Mouse (Mus musculus) embryonic facial prominence, embryonic 15.5 days (tissue): Measurements from ENCODE around the gene Dennd5a. TPM values are rescaled to one million over a fixed set of nuclear protein-coding genes. Genes with fewer than 3 reads are reported as not detected.

ENCODE experiments used
- ATAC-seq: fragments of 200-750 bp; cut with Nextera tagmentation; 2 replicates; pipeline ENCODE4 v1.8.0; 2017; ENCODE audit warnings: low read depth, moderate TSS enrichment; ENCODE audit not compliant: insufficient number of reproducible peaks, low FRiP score, low TSS enrichment
- H3K27ac ChIP-seq: fragments of 300-500 bp; sonication (generic); replicated peaks from 2 replicates; pipeline ENCODE4 v1.5.1; 2015; ENCODE audit warnings: mild to moderate bottlenecking, inconsistent platforms
- H3K27me3 ChIP-seq: fragments of 300-500 bp; sonication (generic); 2 replicates; pipeline ENCODE4 v1.6.1; 2015; ENCODE audit warnings: inconsistent platforms
- H3K36me3 ChIP-seq: fragments of 300-500 bp; sonication (generic); 2 replicates; pipeline ENCODE4 v1.6.1; 2015; ENCODE audit warnings: mild to moderate bottlenecking, inconsistent platforms
- H3K4me1 ChIP-seq: fragments of 300-500 bp; sonication (generic); 2 replicates; pipeline ENCODE4 v1.6.1; 2015; ENCODE audit warnings: inconsistent platforms
- H3K4me2 ChIP-seq: fragments of 300-500 bp; sonication (generic); replicated peaks from 2 replicates; pipeline ENCODE4 v1.6.1; 2015; ENCODE audit warnings: mild to moderate bottlenecking, inconsistent platforms
- H3K4me3 ChIP-seq: fragments of 300-500 bp; sonication (generic); replicated peaks from 2 replicates; pipeline ENCODE4 v1.5.1; 2015; ENCODE audit warnings: mild to moderate bottlenecking, inconsistent platforms
- H3K9ac ChIP-seq: fragments of 300-500 bp; sonication (generic); 2 replicates; pipeline ENCODE4 v1.6.1; 2015; ENCODE audit warnings: inconsistent platforms
- H3K9me3 ChIP-seq: fragments of 300-500 bp; sonication (generic); replicated peaks from 2 replicates; pipeline ENCODE4 v1.6.1; 2016; ENCODE audit warnings: inconsistent platforms
- WGBS: fragments of 180-500 bp; shearing (Covaris S2); methylation state at CpG from one replicate; pipeline ENCODE4 v1.1.7; 2015; 5-methylcytosine and 5-hydroxymethylcytosine counted together
- polyA plus RNA-seq: library from polyadenylated mRNA; unstranded; fragments of >200 nt; fragmentation: Nextera tagmentation; extraction: Ambion mirVana; gene quantifications from 2 replicates; pipeline ENCODE4 v1.2.1, GENCODE M21; 2015

Gene Dennd5a
- polyA plus RNA-seq, 1 experiment from 2014 or later: 33.8 TPM

DNA sequence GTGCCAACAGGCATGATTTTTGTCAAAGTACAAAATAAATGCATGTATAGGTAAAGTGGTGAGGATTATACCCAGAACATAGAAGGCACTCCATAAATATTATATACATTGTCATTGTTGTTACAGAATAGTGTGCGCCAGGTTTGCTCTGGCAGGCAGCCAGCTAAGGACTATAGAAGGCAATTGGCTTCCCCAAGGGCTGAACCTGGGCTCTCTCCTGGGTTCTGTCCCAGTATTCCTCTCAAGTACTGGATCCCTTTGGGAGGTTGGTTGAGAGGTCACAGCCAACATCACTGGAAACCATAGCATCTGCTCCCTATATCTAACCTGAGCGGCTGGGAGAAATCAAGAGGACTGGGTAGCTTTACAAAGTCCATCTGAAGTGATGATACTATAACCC lies 1.3 kb upstream of the Dennd5a start:
- Histone ChIP-seq H3K9me3 (no peaks in the 10 kb centered on the region), H3K9ac (no peak overlapping the region), H3K4me3 (no peak overlapping the region), H3K27ac (peak overlapping the region; percentile 40; the same call in 1 of the 2 replicates), H3K4me2 (no peak overlapping the region), H3K27me3 (no peaks in the 10 kb centered on the region), H3K4me1 (peaks cover 41% of the 10 kb centered on the region), H3K36me3 (no peaks in the 10 kb centered on the region)
- WGBS: 61% methylated on average over 2 of the region's 2 CpGs
- ATAC-seq: no peak

DNA sequence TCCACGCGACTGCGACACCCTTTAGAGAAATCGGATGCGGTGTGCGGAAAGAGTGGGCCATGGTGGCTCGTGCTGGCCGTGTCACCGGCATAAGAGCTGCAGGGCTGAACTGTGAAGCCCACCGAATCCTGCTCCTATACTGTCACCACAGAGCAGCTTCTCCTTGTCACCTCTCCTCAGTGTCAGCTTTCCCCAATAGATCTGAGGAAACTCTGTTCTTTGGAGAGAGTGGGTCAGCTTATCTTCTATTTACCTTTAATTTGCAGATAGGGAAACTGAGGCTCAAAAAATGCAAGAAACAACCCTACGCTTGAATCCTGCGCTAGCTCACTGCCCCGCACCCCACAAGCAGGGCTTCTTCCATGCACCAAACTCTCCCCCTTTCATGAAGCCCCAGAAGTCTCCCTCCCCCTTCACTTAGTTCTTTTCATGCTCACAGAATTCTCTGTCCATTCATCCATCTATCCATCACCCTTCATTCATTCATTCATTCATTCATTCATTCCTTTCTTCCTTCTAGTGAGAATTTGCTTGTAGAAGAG lies 414 bp upstream of the Dennd5a start:
- H3K36me3 ChIP-seq: no peaks in the 10 kb centered on the region

DNA sequence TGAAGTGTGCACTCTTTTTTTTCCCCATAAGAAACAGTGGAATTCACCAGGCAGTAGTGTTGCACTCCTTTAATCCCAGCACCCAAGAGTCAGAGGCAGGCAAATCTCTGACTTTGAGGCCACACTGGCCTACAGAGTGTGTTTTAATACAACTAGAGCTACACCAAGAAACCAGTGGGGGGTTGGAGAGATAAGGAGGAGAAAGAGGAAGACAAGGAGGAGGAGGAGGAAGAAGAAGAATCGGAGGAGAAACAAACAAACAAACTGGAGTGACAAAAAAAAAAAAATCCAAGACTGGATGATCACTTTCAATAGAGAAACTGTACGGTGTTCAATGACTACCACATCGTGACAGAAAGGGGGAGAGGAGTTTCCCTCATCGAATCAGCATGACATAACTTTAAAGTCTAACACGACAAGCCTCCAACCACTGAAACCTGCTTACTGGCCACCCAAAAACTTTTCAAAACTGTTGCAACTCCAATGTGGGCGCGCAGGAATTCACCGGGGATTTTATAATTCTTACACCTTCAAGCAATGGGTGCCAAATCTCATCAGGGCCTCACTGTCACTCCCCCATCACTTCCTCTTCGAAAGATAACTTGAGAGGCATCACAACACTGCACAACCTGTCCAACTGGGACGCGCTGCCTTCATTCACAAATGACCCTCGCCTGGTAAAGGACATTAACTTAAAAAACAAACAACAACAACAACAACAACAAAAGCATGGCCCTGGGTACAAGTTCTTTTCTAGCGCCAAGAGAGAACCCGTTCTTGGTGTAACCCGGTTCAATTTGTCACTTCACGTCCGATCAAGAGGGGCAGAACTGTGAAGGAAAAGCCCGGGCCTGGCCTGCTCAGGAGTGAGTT lies 1.2 kb downstream of the Dennd5a start:
- Histone ChIP-seq H3K4me3 (peak overlapping the region; percentile 57), H3K9me3 (no peaks in the 10 kb centered on the region), H3K36me3 (no peaks in the 10 kb centered on the region), H3K27me3 (no peaks in the 10 kb centered on the region), H3K4me2 (peak overlapping the region; percentile 75), H3K27ac (peak overlapping the region; percentile 87), H3K9ac (peak overlapping the region; percentile 68), H3K4me1 (peaks cover 47% of the 10 kb centered on the region)
- no peak for ATAC-seq
- WGBS: 5% methylated on average over 18 of the region's 18 CpGs

More for the DNA sequence above, 414 bp upstream of the Dennd5a start:
- no peaks in the 10 kb centered on the region for H3K9me3 ChIP-seq
- 9% methylated on average over 13 of the region's 13 CpGs for WGBS
- peak overlapping the region; percentile 75 for H3K4me2 ChIP-seq
- H3K4me3 ChIP-seq: peak overlapping the region; percentile 57
- peak; percentile 49 for ATAC-seq
- peak overlapping the region; percentile 87 for H3K27ac ChIP-seq
- H3K27me3 ChIP-seq: no peaks in the 10 kb centered on the region
- peak overlapping the region; percentile 68 for H3K9ac ChIP-seq
- peaks cover 41% of the 10 kb centered on the region for H3K4me1 ChIP-seq

DNA sequence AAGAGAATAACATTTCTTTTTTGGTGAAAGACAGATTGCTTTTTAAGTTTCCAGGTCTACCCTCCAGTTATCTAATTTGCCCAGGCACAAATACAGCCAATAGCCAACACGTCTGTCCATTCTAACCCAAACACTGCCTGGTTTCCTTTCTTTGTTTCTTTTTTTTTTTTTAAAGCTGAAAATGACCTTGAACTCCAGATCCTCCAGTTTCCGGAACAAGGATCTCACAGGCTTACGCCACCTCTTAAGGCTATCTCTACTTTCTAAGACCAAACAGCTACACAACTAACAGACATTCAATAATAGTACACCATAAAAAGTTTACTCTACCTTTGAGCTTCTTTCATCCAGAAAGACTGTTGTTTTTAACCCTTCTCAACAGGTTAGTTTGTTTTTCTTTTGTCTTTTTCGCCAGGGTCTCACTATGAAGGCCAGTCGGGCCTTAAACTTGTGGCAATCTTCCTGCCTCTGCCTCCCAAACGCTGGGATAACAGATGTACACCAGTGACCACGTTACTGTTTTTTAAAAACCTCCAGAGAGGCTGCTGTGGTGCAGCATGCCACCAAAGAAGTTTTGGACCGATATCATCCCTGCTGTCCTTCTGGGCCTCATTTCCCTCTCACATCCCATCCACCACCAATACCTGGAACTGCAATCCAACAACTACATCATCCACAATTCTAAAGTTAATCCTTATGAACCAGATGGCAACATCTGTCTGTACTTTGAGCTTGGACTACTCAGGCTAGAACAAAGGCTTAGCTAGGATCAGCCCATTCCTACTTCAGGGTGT lies 2.1 kb downstream of the Dennd5a start:
- ATAC-seq: no peak
- 74% methylated on average over 8 of the region's 8 CpGs for whole genome bisulfite sequencing
- H3K9ac ChIP-seq: no peak overlapping the region

DNA sequence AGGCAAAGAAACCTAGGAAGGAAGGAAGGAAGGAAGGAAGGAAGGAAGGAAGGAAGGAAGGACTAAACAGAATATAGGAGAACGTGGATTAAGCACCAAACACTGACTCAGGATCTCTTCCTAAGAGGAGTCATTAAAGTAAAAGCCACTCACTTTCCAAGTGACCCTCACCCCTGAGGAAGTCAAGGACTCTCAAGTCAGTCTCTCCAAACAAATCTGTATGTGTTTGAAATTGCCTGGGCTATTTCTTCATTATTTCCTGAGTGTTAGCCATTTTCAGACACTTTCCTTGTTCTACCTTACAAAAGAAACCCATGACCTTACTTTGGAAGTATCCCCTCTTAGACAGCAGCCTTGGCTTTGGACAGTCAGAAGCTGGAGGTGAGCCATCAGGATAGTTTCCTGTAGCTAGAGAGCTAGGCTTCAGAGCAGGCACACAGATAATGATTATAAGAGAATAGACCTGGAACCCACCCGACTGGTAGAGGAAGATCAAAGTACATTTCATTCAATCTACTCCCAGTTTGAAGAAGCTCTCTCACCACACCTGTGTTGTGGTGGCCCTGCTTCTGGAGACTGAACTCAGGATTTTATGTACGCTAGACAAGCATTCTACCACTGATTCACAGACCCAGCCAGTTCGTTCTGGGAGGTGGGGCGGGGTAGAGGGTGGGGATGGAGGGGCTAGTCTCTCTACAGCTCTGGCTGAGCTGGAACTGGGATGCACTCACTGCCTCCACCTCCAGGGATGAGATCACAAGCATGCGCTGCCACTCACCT lies 5.5 kb downstream of the Dennd5a start:
- Histone ChIP-seq H3K4me3 (no peak overlapping the region), H3K4me2 (no peak overlapping the region), H3K9me3 (no peaks in the 10 kb centered on the region), H3K4me1 (peaks cover 25% of the 10 kb centered on the region), H3K9ac (no peak overlapping the region), H3K27ac (no peak overlapping the region), H3K27me3 (no peaks in the 10 kb centered on the region), H3K36me3 (no peaks in the 10 kb centered on the region)
- no peak for ATAC-seq
- 61% methylated on average over 6 of the region's 6 CpGs for WGBS

More for the DNA sequence above, 2.1 kb downstream of the Dennd5a start:
- H3K4me3 ChIP-seq: peak overlapping the region; percentile 57
- no peaks in the 10 kb centered on the region for H3K36me3 ChIP-seq
- H3K4me2 ChIP-seq: peak overlapping the region; percentile 75
- no peaks in the 10 kb centered on the region for H3K9me3 ChIP-seq
- H3K27me3 ChIP-seq: no peaks in the 10 kb centered on the region
- 0 out of 2 replicates have a peak overlapping the region, but pooled peaks have one; percentile 5 for H3K27ac ChIP-seq
- H3K4me1 ChIP-seq: peaks cover 47% of the 10 kb centered on the region

GRCm38 (mm10) chr7:109951297-109951696 lies 9.0 kb downstream of the Dennd5a start:
- Histone ChIP-seq H3K4me1 (peaks cover 13% of the 10 kb centered on the region), H3K4me3 (no peak overlapping the region), H3K9ac (no peak overlapping the region), H3K4me2 (no peak overlapping the region), H3K36me3 (no peaks in the 10 kb centered on the region), H3K27ac (no peak overlapping the region), H3K27me3 (no peaks in the 10 kb centered on the region), H3K9me3 (no peaks in the 10 kb centered on the region)
- ATAC-seq: no peak
- 70% methylated on average over 4 of the region's 4 CpGs for WGBS

DNA sequence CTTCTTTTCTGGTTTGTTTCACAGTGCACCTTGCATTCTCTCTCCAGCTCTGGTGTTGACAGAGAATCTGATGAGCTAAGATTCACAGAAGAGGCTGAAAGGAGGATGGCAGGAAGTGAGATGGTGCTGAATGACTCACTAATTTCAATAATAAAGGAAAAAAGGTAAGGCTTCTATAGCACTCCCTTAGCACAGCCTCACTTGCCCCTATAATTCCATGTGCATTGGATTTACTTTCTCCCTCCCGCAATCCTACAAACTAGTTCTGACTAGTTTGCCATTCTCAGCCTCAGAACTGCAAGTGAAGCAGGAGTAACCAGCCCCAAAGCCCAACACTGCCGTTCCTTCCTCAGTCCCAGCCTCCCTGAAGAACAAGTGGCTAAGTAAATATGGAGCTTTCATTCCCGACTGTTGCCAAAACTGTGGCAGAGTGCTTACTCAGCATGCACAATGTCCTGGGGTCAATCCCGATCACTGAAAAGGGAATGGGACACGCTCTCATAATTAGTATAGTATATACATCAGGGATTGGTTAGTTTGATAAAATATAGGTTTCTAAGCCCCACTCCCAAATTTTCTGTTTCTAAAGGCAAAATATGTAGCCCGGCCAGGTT lies 15.7 kb downstream of the Dennd5a start:
- Histone ChIP-seq H3K27ac (0 out of 2 replicates have a peak overlapping the region, but pooled peaks have one; percentile 12), H3K27me3 (no peaks in the 10 kb centered on the region), H3K4me3 (no peak overlapping the region), H3K4me1 (peaks cover 12% of the 10 kb centered on the region), H3K9ac (no peak overlapping the region), H3K9me3 (no peaks in the 10 kb centered on the region), H3K4me2 (no peak overlapping the region), H3K36me3 (no peaks in the 10 kb centered on the region)
- 0 out of 2 replicates have a peak, but pooled peaks have one; percentile 15 for ATAC-seq
- WGBS: 57% methylated on average over 6 of the region's 6 CpGs

- Histone ChIP-seq H3K27ac (no peak overlapping the region), H3K9me3 (no peaks in the 10 kb centered on the region), H3K9ac (no peak overlapping the region), H3K4me3 (no peak overlapping the region), H3K36me3 (peaks cover 62% of the 10 kb centered on the region), H3K27me3 (no peaks in the 10 kb centered on the region), H3K4me2 (no peak overlapping the region), H3K4me1 (no peaks in the 10 kb centered on the region)
- ATAC-seq: no peak
Observed at GRCm38 (mm10) chr7:109929628-109930027, 30.6 kb downstream of the Dennd5a start.

GRCm38 (mm10) chr7:109928365-109928764 lies 31.9 kb downstream of the Dennd5a start:
- Histone ChIP-seq H3K4me1 (no peaks in the 10 kb centered on the region), H3K27me3 (no peaks in the 10 kb centered on the region), H3K4me3 (no peak overlapping the region), H3K27ac (no peak overlapping the region), H3K9me3 (no peaks in the 10 kb centered on the region), H3K9ac (no peak overlapping the region), H3K36me3 (peaks cover 54% of the 10 kb centered on the region), H3K4me2 (no peak overlapping the region)
- 89% methylated on average over 6 of the region's 6 CpGs for WGBS
- no peak for ATAC-seq

GRCm38 (mm10) chr7:109924965-109925364 lies 35.3 kb downstream of the Dennd5a start:
- H3K36me3 ChIP-seq: peaks cover 54% of the 10 kb centered on the region

More at GRCm38 (mm10) chr7:109924965-109925364, 35.3 kb downstream of the Dennd5a start:
- no peak for ATAC-seq
- H3K4me2 ChIP-seq: no peak overlapping the region
- H3K27me3 ChIP-seq: no peaks in the 10 kb centered on the region
- 71% methylated on average over 2 of the region's 2 CpGs for WGBS
- no peaks in the 10 kb centered on the region for H3K9me3 ChIP-seq
- H3K4me3 ChIP-seq: no peak overlapping the region
- no peak overlapping the region for H3K27ac ChIP-seq
- no peak overlapping the region for H3K9ac ChIP-seq
- no peaks in the 10 kb centered on the region for H3K4me1 ChIP-seq
